Mouse (Mus musculus) liver, postnatal 0 days (tissue): ENCODE measurements around the gene Itga2b.

ENCODE experiments used
- CTCF ChIP-seq: sonication (generic); IDR thresholded peaks from 2 replicates; pipeline ENCODE4 v1.5.1; 2016; ENCODE audit warnings: antibody characterized with exemption, low read depth
- EP300 ChIP-seq: IDR thresholded peaks from 2 replicates; pipeline ENCODE4 v1.6.1; 2016; ENCODE audit warnings: antibody characterized with exemption, low read depth, mild to moderate bottlenecking

GRCm38 (mm10) chr11:102434406-102434805 lies 35.5 kb downstream of the Itga2b start:
- TF ChIP-seq CTCF (peak; percentile 97), EP300 (no peak)
